8 mouse cellular contexts compared by ENCODE assay signal in the genomic region with DNA sequence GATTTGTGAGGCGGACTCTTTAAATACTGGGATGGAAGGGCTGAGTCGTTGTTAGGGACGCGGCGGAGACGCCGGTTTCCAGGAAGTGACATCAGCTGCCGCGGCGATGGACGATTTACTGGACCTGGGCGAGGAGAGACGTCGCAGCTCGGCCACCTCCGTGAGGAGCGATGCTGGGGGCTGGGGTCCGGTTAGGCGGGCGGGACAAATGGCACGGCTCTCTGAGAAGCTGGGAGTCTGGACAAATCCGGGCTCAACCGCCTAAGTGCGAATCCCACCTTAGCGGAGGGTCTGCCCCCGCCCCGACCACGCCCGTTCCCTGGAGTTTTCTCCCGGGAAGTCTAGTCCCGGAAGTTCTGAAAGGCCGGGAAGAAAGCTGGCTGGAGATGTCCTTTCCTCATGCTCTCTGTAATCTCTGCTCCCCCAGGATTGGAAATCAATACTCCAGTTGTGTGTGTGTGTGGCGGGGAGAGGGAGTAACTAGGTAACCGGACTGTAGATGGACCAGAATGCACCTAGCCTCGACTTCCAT. TPM values are rescaled to one million over a fixed set of nuclear protein-coding genes. Genes with fewer than 3 reads are reported as not detected.
DNase-seq lines count a peak whose midpoint lies in the region; ATAC-seq and TF ChIP-seq lines count a peak whose summit lies in the region.

A gene (plus strand): TSS at position 61 of the 532 bp plus-strand sequence.

- DNase-seq in MEL (ENCODE audit: low read depth, low spot score): peak; percentile 27
- DNase-seq in cerebellum, adult 18-20 months: peak; percentile 88 to 89
- peak; percentile 86 for DNase-seq in forelimb bud, embryonic 11.5 days (ENCODE audit: low read depth, low spot score)
- DNase-seq in heart, postnatal 4 days: peak; percentile 87
- DNase-seq in layer of hippocampus, adult 8-10 months (ENCODE audit: low spot score in 2 of 2): peak; percentile 78 to 81
- DNase-seq in lung, postnatal 0 days (ENCODE audit: low spot score): peak; percentile 95
- peak; percentile 92 for DNase-seq in retina, embryonic 14.5 days (ENCODE audit: low spot score)
- DNase-seq in urinary bladder, postnatal 4 days (ENCODE audit: low spot score in 2 of 2): peak; percentile 79 to 84

- H3K4me1 ChIP-seq in MEL (ENCODE audit: control insufficient read depth in 1 of 2, insufficient read depth in 2 of 2, low read length in 2 of 2): no peaks in the 10 kb centered on the region
- H3K4me1 ChIP-seq in lung, postnatal 0 days (ENCODE audit: insufficient read depth, low read depth, low read length): 0 out of 2 replicates have a peak, but pooled peaks cover 2% of the 10 kb centered on the region

- TF ChIP-seq EP300 in MEL (IDR thresholded peaks at IDR 0.05; ENCODE audit: low read depth in 1 of 2, low read length in 2 of 2): no peak
- no peak for TF ChIP-seq EP300 in lung, postnatal 0 days (IDR thresholded peaks at IDR 0.05)

- TF ChIP-seq CTCF in MEL (IDR thresholded peaks at IDR 0.05 in 2 of 3, conservative IDR thresholded peaks at IDR 0.05 in 1 of 3; ENCODE audit: control insufficient read depth in 1 of 3, insufficient read depth in 1 of 3, low read depth in 2 of 3, low read length in 3 of 3, poor library complexity in 1 of 3, severe bottlenecking in 1 of 3): no peak
- TF ChIP-seq CTCF in lung, postnatal 0 days (IDR thresholded peaks at IDR 0.05): no peak

- no peaks in the 10 kb centered on the region; the same call in 1 of the 2 replicates for H3K79me2 ChIP-seq in MEL (ENCODE audit: control insufficient read depth, insufficient read depth, low read length, poor library complexity)

- under 1% methylated on average over 35 of the region's 35 CpGs for WGBS in lung, postnatal 0 days

- H3K36me3 ChIP-seq in MEL (ENCODE audit: control insufficient read depth in 1 of 2, insufficient read depth in 2 of 2, low read length in 2 of 2): 0 out of 4 replicates have a peak, but pooled peaks cover 0 to 2% of the 10 kb centered on the region in 2 experiments
- no peaks in the 10 kb centered on the region; the same call in 1 of the 2 replicates for H3K36me3 ChIP-seq in lung, postnatal 0 days (ENCODE audit: insufficient read depth, low read length)

- peak; percentile 69 for ATAC-seq in lung, postnatal 0 days

- H3K4me3 ChIP-seq in MEL (ENCODE audit: control insufficient read depth in 1 of 2, insufficient read depth in 1 of 2, low read depth in 2 of 2, low read length in 2 of 2): peak within 1 kb of the TSS in 1 of 2 experiments; percentile 49; a peak in 2 of 4 replicates
- peak within 1 kb of the TSS; percentile 70 for H3K4me3 ChIP-seq in lung, postnatal 0 days (ENCODE audit: low read depth, low read length)

- no peaks in the 10 kb centered on the region for H3K9me3 ChIP-seq in MEL (replicated peaks; ENCODE audit: insufficient read depth, low read length)
- H3K9me3 ChIP-seq in lung, postnatal 0 days (ENCODE audit: low read length): no peaks in the 10 kb centered on the region

- TF ChIP-seq POLR2A in MEL (IDR thresholded peaks at IDR 0.05; ENCODE audit: control insufficient read depth in 1 of 2, insufficient read depth in 1 of 2, low read depth in 1 of 2, low read length in 2 of 2, poor library complexity in 1 of 2): no peak

- peak within 1 kb of the TSS; percentile 7; the same call in 1 of the 2 replicates for H3K9ac ChIP-seq in MEL (ENCODE audit: control insufficient read depth, low read depth, low read length, poor library complexity, severe bottlenecking)
- H3K9ac ChIP-seq in lung, postnatal 0 days (replicated peaks; ENCODE audit: low read depth): peak within 1 kb of the TSS; percentile 44

- TF ChIP-seq RAD21 in MEL (IDR thresholded peaks at IDR 0.05; ENCODE audit: low read depth, low read length): no peak

- H3K27ac ChIP-seq in MEL (ENCODE audit: control insufficient read depth, low read depth, low read length): no peak within 1 kb of the TSS
- peak within 1 kb of the TSS; percentile 64; the same call in 1 of the 2 replicates for H3K27ac ChIP-seq in lung, postnatal 0 days (ENCODE audit: low read length)

- H3K4me2 ChIP-seq in lung, postnatal 0 days (replicated peaks; ENCODE audit: low read depth, low read length): peak within 1 kb of the TSS; percentile 64

- no peaks in the 10 kb centered on the region; a peak in 1 of 4 replicates for H3K27me3 ChIP-seq in MEL (ENCODE audit: control insufficient read depth in 1 of 2, insufficient read depth in 2 of 2, low read length in 2 of 2)
- H3K27me3 ChIP-seq in lung, postnatal 0 days (replicated peaks; ENCODE audit: insufficient read depth, low read length): no peaks in the 10 kb centered on the region

TF ChIP-seq in MEL, 35 proteins besides CTCF, POLR2A, EP300 and RAD21:
- TF ChIP-seq ZC3H11A (IDR thresholded peaks at IDR 0.05; ENCODE audit: low read depth, low read length) (no peak), TBP (IDR thresholded peaks at IDR 0.05; ENCODE audit: low read depth, low read length) (no peak), NRF1 (IDR thresholded peaks at IDR 0.05; ENCODE audit: insufficient read depth, low read depth, low read length, poor library complexity, severe bottlenecking) (no peak), SIN3A (IDR thresholded peaks at IDR 0.05; ENCODE audit: low read length) (peak; percentile 35; the same call in 1 of the 2 replicates), ZKSCAN1 (IDR thresholded peaks at IDR 0.05; ENCODE audit: low read depth, low read length) (no peak), GABPA (IDR thresholded peaks at IDR 0.05; ENCODE audit: low read depth, low read length) (no peak), GATA1 (IDR thresholded peaks at IDR 0.05; ENCODE audit: low read depth, low read length) (no peak)
TF ChIP-seq in MEL: peak in this region for 1.

RNA-seq across cellular contexts. Expression of the gene that starts here (rescaled TPM):
- total RNA-seq in MEL (2012; rRNA removed): 0.42 TPM in 1 of 2 replicates, not detected in the other
- 1 to 10 TPM in 1 of 2 experiments, not detected in 1; 1.9 TPM for polyA plus RNA-seq in MEL (2012; ENCODE audit: insufficient read depth in 1 of 2, insufficient read length in 2 of 2, low read depth in 1 of 2, low replicate concordance in 2 of 2, missing spikeins in 1 of 2)
- 10 to 100 TPM; 42.8 to 45.3 TPM for total RNA-seq in heart, postnatal 4 days (2021)
- total RNA-seq in layer of hippocampus, adult 8-10 months (2022): 10 to 100 TPM; 13.0 to 18.5 (median 15.4) TPM
- polyA plus RNA-seq in lung, postnatal 0 days (2015; fragmentation: Nextera tagmentation; extraction: Ambion mirVana): 127 and 141 TPM in 2 replicates

Comparison
In these comparisons a context has a peak if more than half of its experiments do, and no peak if none do; other contexts are left out.
1. RNA of the gene that starts here (polyA plus RNA-seq): 127 to 141 TPM in lung, postnatal 0 days; 1.9 TPM in MEL; every median in the first group is over 10 times any median in the second.
2. DNase-seq: peak in every context shown above with its lines; median percentile 95 in lung, postnatal 0 days; 92 in retina, embryonic 14.5 days; 88 in cerebellum, adult 18-20 months; 87 in heart, postnatal 4 days; 86 in forelimb bud, embryonic 11.5 days; 82 in urinary bladder, postnatal 4 days; 80 in layer of hippocampus, adult 8-10 months; 27 in MEL.